9 mouse cellular contexts compared by ENCODE assay signal in genomic region chr10:42581694-42582565, GRCm38 (mm10). TPM values are rescaled to one million over a fixed set of nuclear protein-coding genes. Genes with fewer than 3 reads are reported as not detected.
DNase-seq lines count a peak whose midpoint lies in the region; ATAC-seq and TF ChIP-seq lines count a peak whose summit lies in the region.
"Had no signal": no experiment of that assay in that cellular context is flagged by ENCODE, and none has a peak within 500 bp of the region (broad histone marks: within the 10 kb centered on the region; RNA-seq: fewer than 3 reads in every experiment).

No protein-coding gene starts in this region.

- H3K4me2 ChIP-seq in kidney, postnatal 0 days (ENCODE audit: low read length), result 0 out of 2 replicates have a peak overlapping the region, but pooled peaks have one; percentile 5
- peak overlapping the region; percentile 46 for H3K4me2 ChIP-seq in embryonic facial prominence, embryonic 15.5 days (replicated peaks)
- 0 out of 2 replicates have a peak overlapping the region, but pooled peaks have one; percentile 6 for H3K4me2 ChIP-seq in liver, embryonic 12.5 days

- no peak for ATAC-seq in kidney, postnatal 0 days (replicated peaks; ENCODE audit: low FRiP score, low read depth)
- no peak for ATAC-seq in embryonic facial prominence, embryonic 15.5 days (ENCODE audit: insufficient number of reproducible peaks, low FRiP score, low TSS enrichment, low read depth)
- no peak for ATAC-seq in liver, embryonic 12.5 days

- H3K36me3 ChIP-seq in kidney, postnatal 0 days (ENCODE audit: insufficient read depth, low read length), result no peaks in the 10 kb centered on the region
- H3K36me3 ChIP-seq in embryonic facial prominence, embryonic 15.5 days, result no peaks in the 10 kb centered on the region
- no peaks in the 10 kb centered on the region for H3K36me3 ChIP-seq in liver, embryonic 12.5 days

- WGBS in kidney, postnatal 0 days, result 2% methylated on average over 44 of the region's 45 CpGs
- 2% methylated on average over 43 of the region's 45 CpGs for WGBS in embryonic facial prominence, embryonic 15.5 days
- WGBS in liver, embryonic 12.5 days (ENCODE audit: insufficient replicate concordance), result 2% methylated on average over 44 of the region's 45 CpGs
- 6% methylated on average over 45 of the region's 45 CpGs for WGBS in lung, adult 2 months

- H3K9me3 ChIP-seq in kidney, postnatal 0 days (replicated peaks; ENCODE audit: low read length), result no peaks in the 10 kb centered on the region
- H3K9me3 ChIP-seq in embryonic facial prominence, embryonic 15.5 days (replicated peaks), result no peaks in the 10 kb centered on the region
- H3K9me3 ChIP-seq in liver, embryonic 12.5 days (replicated peaks), result no peaks in the 10 kb centered on the region

- H3K27ac ChIP-seq in kidney, postnatal 0 days, result no peak overlapping the region
- H3K27ac ChIP-seq in embryonic facial prominence, embryonic 15.5 days (replicated peaks), result no peak overlapping the region
- H3K27ac ChIP-seq in liver, embryonic 12.5 days, result no peak overlapping the region

- no peak for DNase-seq in kidney, postnatal 0 days (ENCODE audit: low spot score)
- DNase-seq in kidney, postnatal 25 days, result no peak
- peak; percentile 60 for DNase-seq in ZHBTc4 (ENCODE audit: low read depth, low spot score)
- DNase-seq in adrenal gland, postnatal 10 days, result no peak
- no peak for DNase-seq in lung, adult 2 months
- DNase-seq in adrenal gland, adult 8-10 months, result no peak

- peaks cover 94% of the 10 kb centered on the region for H3K27me3 ChIP-seq in kidney, postnatal 0 days (ENCODE audit: insufficient read depth, low read length)
- peaks cover 98% of the 10 kb centered on the region for H3K27me3 ChIP-seq in embryonic facial prominence, embryonic 15.5 days
- H3K27me3 ChIP-seq in liver, embryonic 12.5 days (replicated peaks), result peaks cover 100% of the 10 kb centered on the region

- peaks cover 10% of the 10 kb centered on the region; the same call in 1 of the 2 replicates for H3K4me1 ChIP-seq in kidney, postnatal 0 days (replicated peaks; ENCODE audit: insufficient read depth, low read length)
- peaks cover 41% of the 10 kb centered on the region for H3K4me1 ChIP-seq in embryonic facial prominence, embryonic 15.5 days
- peaks cover 18% of the 10 kb centered on the region; the same call in 1 of the 2 replicates for H3K4me1 ChIP-seq in liver, embryonic 12.5 days
- H3K4me1 ChIP-seq in lung, adult 2 months (ENCODE audit: control insufficient read depth, insufficient read depth, low read length), result peaks cover 3% of the 10 kb centered on the region; the same call in 1 of the 2 replicates

- no peak for TF ChIP-seq POLR2A in lung, adult 2 months (IDR thresholded peaks at IDR 0.05; ENCODE audit: borderline replicate concordance, extremely low read depth, low read depth, low read length)

- H3K4me3 ChIP-seq in kidney, postnatal 0 days (replicated peaks; ENCODE audit: low read depth, low read length), result no peak overlapping the region
- peak overlapping the region; percentile 29 for H3K4me3 ChIP-seq in embryonic facial prominence, embryonic 15.5 days (replicated peaks)
- H3K4me3 ChIP-seq in liver, embryonic 12.5 days, result peak overlapping the region; percentile 3; the same call in 1 of the 2 replicates
- H3K4me3 ChIP-seq in lung, adult 2 months (replicated peaks; ENCODE audit: extremely low read depth, low read depth, low read length), result no peak overlapping the region

- H3K9ac ChIP-seq in kidney, postnatal 0 days (ENCODE audit: low read depth, low read length), result no peak overlapping the region
- no peak overlapping the region for H3K9ac ChIP-seq in embryonic facial prominence, embryonic 15.5 days
- no peak overlapping the region for H3K9ac ChIP-seq in liver, embryonic 12.5 days

- no peak for TF ChIP-seq CTCF in kidney, postnatal 0 days (IDR thresholded peaks at IDR 0.05; ENCODE audit: low read depth)
- TF ChIP-seq CTCF in lung, adult 2 months (IDR thresholded peaks at IDR 0.05; ENCODE audit: insufficient read depth, low read length), result no peak

RNA-seq across cellular contexts. Expression of gene Nr2e1, which starts 1.5 kb away (rescaled TPM):
- polyA plus RNA-seq in kidney, postnatal 0 days (2015; fragmentation: Nextera tagmentation; extraction: Ambion mirVana), result not detected in 2 replicates
- 1.7 and 1.8 TPM in 2 replicates for polyA plus RNA-seq in embryonic facial prominence, embryonic 15.5 days (2015; fragmentation: Nextera tagmentation; extraction: Ambion mirVana)
- not detected in 2 replicates for polyA plus RNA-seq in liver, embryonic 12.5 days (2016; fragmentation: Nextera tagmentation; extraction: Ambion mirVana)
- not detected for total RNA-seq in adrenal gland, postnatal 10 days (2021)
- polyA plus RNA-seq in lung, adult 2 months (2012; rRNA removed), result not detected in 2 replicates
- not detected for total RNA-seq in adrenal gland, adult 8-10 months (2022)
- polyA plus RNA-seq: stomach, embryonic 14.5 days had no signal

RNA-seq across cellular contexts. Expression of gene Ostm1, which starts 1.7 kb away (rescaled TPM):
- polyA plus RNA-seq in kidney, postnatal 0 days (2015; fragmentation: Nextera tagmentation; extraction: Ambion mirVana), result 26.6 and 27.9 TPM in 2 replicates
- polyA plus RNA-seq in embryonic facial prominence, embryonic 15.5 days (2015; fragmentation: Nextera tagmentation; extraction: Ambion mirVana), result 12.9 and 14.9 TPM in 2 replicates
- polyA plus RNA-seq in liver, embryonic 12.5 days (2016; fragmentation: Nextera tagmentation; extraction: Ambion mirVana), result 19.9 and 20.1 TPM in 2 replicates
- 10 to 100 TPM; 19.2 to 19.4 TPM for total RNA-seq in adrenal gland, postnatal 10 days (2021)
- 20.6 and 21.9 TPM in 2 replicates for polyA plus RNA-seq in lung, adult 2 months (2012; rRNA removed)
- 10 to 100 TPM; 31.6 to 39.0 (median 36.8) TPM for total RNA-seq in adrenal gland, adult 8-10 months (2022)

Comparison
In these comparisons a context has a peak if more than half of its experiments do, and no peak if none do; other contexts are left out.
1. H3K4me3 ChIP-seq: peak in embryonic facial prominence, embryonic 15.5 days (single experiment) and liver, embryonic 12.5 days (single experiment); none in kidney, postnatal 0 days (single experiment) and lung, adult 2 months (single experiment).
2. Peak in every context shown above with its lines, with median percentiles within 50 percentile points of each other: H3K4me2 ChIP-seq.